Mouse (Mus musculus): ENCODE results near the gene Prss2. TPM values are rescaled to one million over a fixed set of nuclear protein-coding genes. Genes with fewer than 3 reads are reported as not detected.
"Not testable (repeated sequence)": the region's sequence is repeated elsewhere in the genome, so short reads cannot be mapped to it uniquely, and the experiment has no call there.

The Prss2 gene
- polyA plus RNA-seq, 1 experiment: 0.19 TPM

DNA sequence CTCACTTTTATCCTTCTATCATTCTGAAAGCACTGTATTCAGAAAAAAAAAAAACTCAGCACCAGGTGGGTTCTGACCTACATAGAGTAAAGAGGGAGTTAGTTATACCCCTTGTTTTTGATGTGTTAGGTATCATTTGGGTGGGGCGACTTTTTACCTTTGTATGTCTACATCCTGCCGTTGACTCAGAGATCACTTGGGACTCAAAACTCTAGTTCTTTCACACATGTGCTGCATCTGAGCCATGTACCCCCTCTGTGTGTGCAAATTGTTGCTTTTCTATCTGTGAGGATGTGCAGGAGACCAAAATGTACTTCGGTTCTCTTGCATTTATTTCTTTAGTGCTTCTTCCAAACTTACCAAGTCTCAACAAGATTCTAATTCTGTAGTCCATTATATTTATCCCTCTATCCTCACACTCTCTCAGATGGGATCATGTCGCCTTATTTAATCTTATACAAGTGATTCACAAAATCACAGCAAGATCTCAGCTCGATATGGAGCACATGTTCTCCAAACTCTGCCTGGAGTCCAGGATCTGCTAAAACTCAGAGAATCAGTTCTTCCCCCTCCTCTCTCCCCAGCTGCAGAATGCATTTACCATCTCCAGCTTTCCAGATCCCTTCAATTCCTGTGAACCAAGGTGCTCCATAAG, 31.9 kb downstream of the Prss2 start:
- Histone ChIP-seq H3K4me3 (ENCODE audit: insufficient read depth, low read length) (no peak overlapping the region), H3K27ac (ENCODE audit: insufficient read depth, low read length) (no peak overlapping the region), H3K4me1 (ENCODE audit: control insufficient read depth, insufficient read depth, low read length) (peaks cover 6% of the 10 kb centered on the region; the same call in 1 of the 2 replicates)
- no peak for TF ChIP-seq POLR2A (IDR thresholded peaks at IDR 0.05; ENCODE audit: extremely low read depth, insufficient read depth, low read length)
- TF ChIP-seq CTCF (IDR thresholded peaks at IDR 0.05; ENCODE audit: extremely low read depth, insufficient read depth, low read length): no peak

DNA sequence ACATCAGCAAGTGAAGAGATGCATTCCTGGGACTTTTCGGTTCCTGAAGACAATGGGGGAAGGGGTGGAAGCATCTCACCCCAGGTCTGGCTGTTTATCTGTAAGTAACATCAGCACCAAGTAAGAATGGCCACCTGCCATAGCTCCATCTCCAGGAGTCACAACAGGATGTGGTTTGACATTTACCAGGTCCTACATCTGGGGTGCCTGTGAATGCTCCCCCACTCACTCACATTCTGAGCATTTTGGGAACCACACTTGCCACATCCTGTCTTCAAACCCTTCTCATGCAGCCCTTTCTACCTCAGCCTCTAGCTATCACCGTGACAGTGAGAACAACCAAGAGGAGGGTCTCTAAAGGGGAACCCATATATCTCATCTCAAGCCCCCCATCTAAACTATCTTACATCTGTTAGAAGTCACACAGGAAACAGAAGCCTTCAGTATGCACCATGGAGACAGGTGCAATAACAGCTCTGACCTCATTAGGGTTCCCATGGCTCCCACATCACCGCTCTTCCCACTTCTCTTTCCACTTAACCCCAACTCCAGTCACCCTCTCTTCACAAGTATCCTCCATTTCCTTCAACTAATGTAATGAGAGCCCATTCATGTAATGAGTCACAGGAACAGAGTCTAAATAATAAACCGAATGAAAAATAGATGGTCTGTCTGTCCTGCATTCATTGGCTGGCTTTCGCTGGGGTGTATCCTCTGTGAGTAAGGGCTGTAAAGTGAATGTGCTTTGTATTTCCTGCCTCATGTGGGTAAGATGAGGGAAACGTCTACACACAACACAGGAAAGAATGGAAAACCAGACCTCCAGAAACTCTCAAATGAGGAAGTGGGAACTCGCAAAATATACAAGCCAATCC, 32.9 kb downstream of the Prss2 start:
- no peak overlapping the region for H3K4me3 ChIP-seq (ENCODE audit: insufficient read depth, low read length)
- H3K27ac ChIP-seq (ENCODE audit: insufficient read depth, low read length): no peak overlapping the region
- peaks cover 6% of the 10 kb centered on the region; the same call in 1 of the 2 replicates for H3K4me1 ChIP-seq (ENCODE audit: control insufficient read depth, insufficient read depth, low read length)
- TF ChIP-seq POLR2A (IDR thresholded peaks at IDR 0.05; ENCODE audit: extremely low read depth, insufficient read depth, low read length) (no peak), CTCF (IDR thresholded peaks at IDR 0.05; ENCODE audit: extremely low read depth, insufficient read depth, low read length) (no peak)

DNA sequence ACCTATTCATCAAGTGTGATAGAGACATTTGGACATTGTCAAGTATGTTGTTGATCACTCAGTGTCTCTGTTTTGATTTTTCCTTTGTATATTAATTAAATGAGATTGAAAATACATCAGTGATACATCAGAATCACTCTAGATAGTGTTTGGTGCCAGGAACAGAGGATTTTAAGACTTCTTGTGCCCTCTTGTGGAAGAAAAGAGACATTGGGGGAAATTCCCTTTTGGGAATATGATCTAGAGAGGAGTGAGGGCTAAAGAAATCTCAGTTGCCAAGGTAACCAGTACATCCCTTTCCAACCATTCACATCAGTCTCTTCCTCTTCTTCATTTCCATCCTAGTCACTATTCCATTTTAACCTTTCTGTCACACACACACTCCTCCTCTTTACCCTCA, 34.8 kb downstream of the Prss2 start:
- H3K4me1 ChIP-seq (ENCODE audit: control insufficient read depth, insufficient read depth, low read length): peaks cover 8% of the 10 kb centered on the region; the same call in 1 of the 2 replicates
- 0 out of 2 replicates have a peak, but pooled peaks have one; percentile 1 for TF ChIP-seq CTCF (IDR thresholded peaks at IDR 0.05; ENCODE audit: extremely low read depth, insufficient read depth, low read length)
- TF ChIP-seq POLR2A (IDR thresholded peaks at IDR 0.05; ENCODE audit: extremely low read depth, insufficient read depth, low read length): no peak
- H3K27ac ChIP-seq (ENCODE audit: insufficient read depth, low read length): no peak overlapping the region
- H3K4me3 ChIP-seq (ENCODE audit: insufficient read depth, low read length): no peak overlapping the region

DNA sequence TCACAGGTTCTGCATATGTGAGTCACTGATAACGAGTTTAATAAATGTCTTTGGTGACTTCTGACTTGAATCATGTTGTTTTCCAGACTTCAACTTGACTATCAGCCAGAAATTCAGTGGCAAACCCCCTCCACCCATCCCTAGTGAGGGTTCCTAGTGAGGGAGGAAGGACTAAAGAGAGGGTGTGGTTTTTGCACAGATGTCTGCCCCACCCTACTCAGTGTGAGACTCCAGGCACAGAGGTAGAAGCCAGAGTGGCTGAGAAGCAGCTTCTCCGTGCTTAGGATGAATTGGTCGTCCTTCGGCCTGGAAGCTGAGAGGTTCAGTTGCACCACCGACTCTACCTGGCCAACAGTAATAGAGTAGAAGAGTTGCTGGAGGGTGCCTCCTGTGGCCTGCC, 35.9 kb downstream of the Prss2 start:
- no peak for TF ChIP-seq CTCF (IDR thresholded peaks at IDR 0.05; ENCODE audit: extremely low read depth, insufficient read depth, low read length)
- TF ChIP-seq POLR2A (IDR thresholded peaks at IDR 0.05; ENCODE audit: extremely low read depth, insufficient read depth, low read length): no peak
- Histone ChIP-seq H3K27ac (ENCODE audit: insufficient read depth, low read length) (no peak overlapping the region), H3K4me3 (ENCODE audit: insufficient read depth, low read length) (no peak overlapping the region), H3K4me1 (ENCODE audit: control insufficient read depth, insufficient read depth, low read length) (peaks cover 8% of the 10 kb centered on the region)

DNA sequence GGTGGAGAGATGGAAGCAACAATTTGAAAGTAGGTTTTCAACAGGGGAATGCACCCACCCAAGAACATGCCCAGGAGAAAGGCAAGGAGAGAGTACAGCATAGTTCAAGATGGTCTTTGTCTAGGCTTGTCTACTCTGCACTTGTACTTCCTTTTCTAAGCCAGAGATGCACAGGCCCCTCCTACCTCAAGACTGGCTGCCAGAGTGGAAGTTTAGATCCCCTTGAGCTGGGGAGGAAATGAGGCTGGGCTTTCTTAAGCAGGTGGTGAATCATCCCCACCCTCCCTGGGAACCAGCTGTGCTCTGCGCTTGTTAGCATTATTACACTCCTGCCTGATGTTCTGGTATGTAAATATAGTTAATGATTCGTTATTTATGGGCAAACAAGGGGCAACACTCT, 36.7 kb downstream of the Prss2 start:
- H3K27ac ChIP-seq (ENCODE audit: insufficient read depth, low read length): no peak overlapping the region
- TF ChIP-seq POLR2A (IDR thresholded peaks at IDR 0.05; ENCODE audit: extremely low read depth, insufficient read depth, low read length): no peak
- no peak for TF ChIP-seq CTCF (IDR thresholded peaks at IDR 0.05; ENCODE audit: extremely low read depth, insufficient read depth, low read length)

DNA sequence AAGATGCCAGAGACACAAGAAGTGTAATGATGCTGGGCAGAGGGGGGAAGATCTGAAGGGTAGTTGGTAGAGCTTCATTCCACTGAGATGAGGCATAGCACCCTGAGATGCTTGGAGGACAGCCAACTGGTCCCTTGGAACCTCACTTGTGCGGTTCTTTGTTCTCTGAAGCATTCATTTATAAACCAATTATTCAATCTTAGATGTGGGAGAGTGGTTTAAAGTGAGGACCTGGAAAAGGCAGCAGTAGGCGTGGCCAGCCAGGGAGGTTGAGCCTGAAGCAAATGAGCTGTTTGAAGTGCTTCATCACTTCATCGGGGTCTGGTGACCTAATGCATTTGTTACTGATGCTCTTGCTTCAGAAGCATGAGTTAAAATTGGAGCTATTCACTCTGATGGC, 37.7 kb downstream of the Prss2 start:
- Histone ChIP-seq H3K27ac (ENCODE audit: insufficient read depth, low read length) (0 out of 2 replicates have a peak overlapping the region, but pooled peaks have one; percentile 51), H3K4me1 (ENCODE audit: control insufficient read depth, insufficient read depth, low read length) (peaks cover 3% of the 10 kb centered on the region), H3K4me3 (ENCODE audit: insufficient read depth, low read length) (no peak overlapping the region)
- TF ChIP-seq POLR2A (IDR thresholded peaks at IDR 0.05; ENCODE audit: extremely low read depth, insufficient read depth, low read length): no peak
- no peak for TF ChIP-seq CTCF (IDR thresholded peaks at IDR 0.05; ENCODE audit: extremely low read depth, insufficient read depth, low read length)

More for the DNA sequence above, 36.7 kb downstream of the Prss2 start:
- H3K4me3 ChIP-seq (ENCODE audit: insufficient read depth, low read length): no peak overlapping the region
- H3K4me1 ChIP-seq (ENCODE audit: control insufficient read depth, insufficient read depth, low read length): peaks cover 8% of the 10 kb centered on the region

DNA sequence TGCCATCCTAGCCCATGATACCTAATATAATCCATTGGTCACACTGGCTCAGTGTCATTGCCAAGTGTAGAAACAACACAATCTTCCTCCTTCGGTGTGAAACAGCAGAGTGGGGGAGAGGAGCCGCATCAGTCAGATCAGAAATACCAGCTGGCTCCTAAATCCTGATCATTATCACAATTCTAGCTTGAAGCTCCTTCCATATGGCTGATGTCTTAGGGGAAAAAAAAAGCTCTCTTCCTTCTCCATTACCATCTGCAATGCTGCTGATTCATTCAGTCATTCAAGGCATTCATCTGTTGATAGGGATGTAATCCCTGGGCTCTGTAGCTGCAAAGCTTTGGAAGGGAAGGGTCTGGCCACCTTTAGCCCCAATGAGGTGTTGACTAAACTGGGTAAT, 38.7 kb downstream of the Prss2 start:
- Histone ChIP-seq H3K4me1 (ENCODE audit: control insufficient read depth, insufficient read depth, low read length) (peaks cover 2% of the 10 kb centered on the region), H3K4me3 (ENCODE audit: insufficient read depth, low read length) (no peak overlapping the region), H3K27ac (ENCODE audit: insufficient read depth, low read length) (peak overlapping the region; percentile 81)
- TF ChIP-seq POLR2A (IDR thresholded peaks at IDR 0.05; ENCODE audit: extremely low read depth, insufficient read depth, low read length): no peak
- no peak for TF ChIP-seq CTCF (IDR thresholded peaks at IDR 0.05; ENCODE audit: extremely low read depth, insufficient read depth, low read length)

DNA sequence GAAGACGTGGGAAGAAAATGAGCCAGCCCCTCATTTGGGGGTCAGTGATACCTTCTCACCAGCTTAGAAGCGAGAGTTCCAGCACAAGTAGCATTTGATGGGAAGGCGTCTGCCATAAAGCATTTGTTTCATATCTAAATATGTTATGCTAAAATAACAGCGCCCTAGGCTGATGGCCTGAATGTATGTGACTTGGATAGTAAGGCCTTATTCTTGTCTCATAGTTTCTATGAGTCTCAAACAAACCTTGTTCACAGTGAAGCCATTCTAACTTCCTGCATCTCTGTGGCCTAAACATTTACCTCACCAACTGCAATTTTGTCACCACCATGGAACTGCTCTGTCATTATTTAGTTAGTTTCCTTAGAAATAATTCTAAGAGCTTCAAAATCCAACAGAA, 41.0 kb downstream of the Prss2 start:
- TF ChIP-seq CTCF (IDR thresholded peaks at IDR 0.05; ENCODE audit: extremely low read depth, insufficient read depth, low read length): no peak
- no peak for TF ChIP-seq POLR2A (IDR thresholded peaks at IDR 0.05; ENCODE audit: extremely low read depth, insufficient read depth, low read length)
- Histone ChIP-seq H3K27ac (ENCODE audit: insufficient read depth, low read length) (no peak overlapping the region), H3K4me3 (ENCODE audit: insufficient read depth, low read length) (no peak overlapping the region), H3K4me1 (ENCODE audit: control insufficient read depth, insufficient read depth, low read length) (peaks cover 2% of the 10 kb centered on the region)

DNA sequence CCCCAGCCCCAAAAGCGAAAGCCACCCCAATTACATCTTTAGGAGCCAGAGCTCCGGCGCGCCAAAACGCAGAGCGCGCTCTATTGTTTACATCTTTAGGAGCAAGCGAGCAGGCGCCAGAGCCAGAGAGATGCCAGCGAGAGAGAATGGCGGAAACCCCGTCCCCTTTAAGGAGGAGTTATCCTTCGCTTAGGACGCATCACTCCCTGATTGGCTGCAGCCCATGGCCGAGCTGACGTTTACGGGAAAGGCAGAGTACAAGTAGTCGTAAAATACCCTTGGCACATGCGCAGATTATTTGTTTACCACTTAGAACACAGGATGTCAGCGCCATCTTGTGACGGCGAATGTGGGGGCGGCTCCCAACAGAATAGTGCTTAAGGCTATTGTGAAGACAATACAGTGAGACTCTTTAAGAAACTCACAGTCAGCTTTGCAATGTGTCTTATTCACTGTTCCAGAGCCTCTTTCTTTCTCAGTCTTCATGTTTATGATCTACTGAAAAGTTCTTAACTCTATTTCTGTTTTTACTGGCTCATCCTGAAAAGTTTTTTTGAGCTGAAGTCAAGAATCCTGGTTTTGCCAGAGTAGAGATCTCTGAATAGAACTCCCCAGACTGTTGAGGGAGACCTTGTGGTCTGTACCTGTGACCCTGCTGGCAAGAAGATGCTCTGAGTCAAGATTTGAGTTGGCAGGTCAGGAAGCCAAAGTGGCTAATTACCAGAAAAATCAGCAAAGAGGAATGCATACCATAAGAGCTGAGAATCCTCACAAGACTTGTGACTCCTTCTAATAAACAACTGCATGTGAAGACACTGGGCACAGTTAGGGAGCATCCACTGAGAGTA, 41.7 kb downstream of the Prss2 start:
- not testable (repeated sequence) for H3K4me3 ChIP-seq (ENCODE audit: insufficient read depth, low read length); H3K27ac ChIP-seq (ENCODE audit: insufficient read depth, low read length); H3K4me1 ChIP-seq (ENCODE audit: control insufficient read depth, insufficient read depth, low read length)
